Mouse (Mus musculus): Measurements from ENCODE around the gene Hoxc6. TPM values are rescaled to one million over a fixed set of nuclear protein-coding genes. Genes with fewer than 3 reads are reported as not detected.

Gene Hoxc6
- total RNA-seq, 2 experiments from 2014 or later: not detected

- DNase-seq (ENCODE audit: low spot score in 2 of 2): no peak
- intact Hi-C loops (cut with DNase I): no loop called here
These were observed 13.1 kb upstream of the Hoxc6 start for GRCm38 (mm10) chr15:102984925-102985324.

DNA sequence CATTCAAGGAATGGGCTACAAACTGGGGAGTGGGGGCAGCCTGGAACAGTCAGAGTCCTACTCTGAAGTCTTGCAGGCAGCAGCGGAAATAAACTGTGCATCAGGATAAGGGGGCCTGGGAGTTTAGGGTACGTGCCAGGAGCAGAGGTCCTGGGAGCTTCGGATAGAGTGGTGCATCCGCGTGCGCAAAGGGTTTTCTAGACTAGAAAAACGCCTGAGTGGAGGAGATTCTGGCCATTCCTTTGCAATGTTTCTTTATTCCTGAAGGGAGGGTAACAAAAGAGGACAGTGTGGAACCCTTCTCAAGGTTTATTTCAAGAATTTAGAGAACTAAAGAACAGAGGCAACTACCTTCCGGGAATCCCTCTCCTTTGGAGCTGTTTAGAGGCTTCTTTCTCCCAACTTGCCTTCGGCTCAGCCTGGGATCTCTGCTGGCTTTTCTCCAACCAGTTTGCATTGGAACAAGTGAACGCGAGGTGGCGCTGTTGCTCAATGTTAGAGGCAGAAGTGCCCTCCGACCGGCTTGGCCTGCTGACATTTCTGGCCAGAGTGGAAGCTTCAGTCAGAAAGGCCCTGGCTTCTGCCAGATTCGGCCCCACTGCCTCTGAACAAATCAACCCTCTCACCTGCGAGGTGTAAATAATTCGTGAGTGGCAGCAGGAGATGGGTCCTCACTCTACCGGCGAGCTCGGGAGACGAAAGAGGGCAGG is 10.8 kb upstream of the Hoxc6 start:
- DNase-seq (ENCODE audit: low spot score in 2 of 2): peak; percentile 75 to 80
- intact Hi-C loops (cut with DNase I): loop anchor here (1.0 to 2.0 kb wide), 2 partner anchors 190 to 224 kb away; no protein-coding TSS in a partner anchor

DNA sequence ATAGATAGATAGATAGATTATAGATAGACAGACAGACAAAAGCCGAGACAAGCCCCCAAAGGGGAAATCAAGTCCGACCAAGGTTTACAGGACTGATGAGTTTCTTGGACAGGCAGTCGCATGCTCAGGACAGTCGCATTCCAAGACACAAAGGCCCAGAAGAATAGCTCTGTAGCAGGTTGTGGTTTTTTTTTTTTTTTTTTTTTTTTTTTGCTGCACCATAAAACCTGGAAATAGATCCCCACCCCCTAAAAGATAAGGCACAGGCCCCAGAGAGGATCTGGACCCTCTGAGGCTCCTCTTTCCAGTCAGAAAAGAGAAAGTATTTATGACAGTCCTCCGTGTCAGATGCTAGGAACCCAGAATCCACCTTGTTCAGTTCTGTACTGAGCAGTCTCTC is 10.0 kb upstream of the Hoxc6 start:
- DNase-seq (ENCODE audit: low spot score in 2 of 2): no peak
- intact Hi-C loops (cut with DNase I): no loop called here

- intact Hi-C loops (cut with DNase I): no loop called here
- no peak for DNase-seq (ENCODE audit: low spot score in 2 of 2)
These were observed 7.3 kb upstream of the Hoxc6 start, which contains the start of gene Hoxc8 for GRCm38 (mm10) chr15:102990461-102991397. Gene Hoxc8 (plus strand): TSS chr15:102990607.

- intact Hi-C loops (cut with DNase I): no loop called here
- no peak for DNase-seq (ENCODE audit: low spot score in 2 of 2)
These were observed 6.3 kb upstream of the Hoxc6 start for GRCm38 (mm10) chr15:102991782-102992181.

DNA sequence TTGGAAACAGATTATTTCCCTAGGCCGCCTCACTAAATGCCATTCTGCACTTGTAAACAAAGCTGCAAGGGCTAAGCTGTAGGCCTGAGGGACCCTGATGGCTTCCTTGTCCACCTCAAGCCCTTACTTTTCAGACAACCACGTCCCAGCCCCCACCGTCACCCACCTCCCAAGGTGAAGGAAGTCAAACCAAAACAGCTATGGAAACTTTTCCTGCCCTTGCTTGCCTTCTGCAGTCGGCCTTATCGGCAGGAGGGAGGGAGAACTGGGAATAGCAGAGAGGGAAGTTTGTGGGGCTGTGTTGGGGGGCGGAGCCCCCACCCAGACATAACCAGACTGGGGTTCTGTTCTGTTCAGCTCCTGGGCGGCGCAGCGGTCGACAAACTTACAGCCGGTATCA is 5.9 kb upstream of the Hoxc6 start:
- intact Hi-C loops (cut with DNase I): no loop called here
- no peak for DNase-seq (ENCODE audit: low spot score in 2 of 2)

DNA sequence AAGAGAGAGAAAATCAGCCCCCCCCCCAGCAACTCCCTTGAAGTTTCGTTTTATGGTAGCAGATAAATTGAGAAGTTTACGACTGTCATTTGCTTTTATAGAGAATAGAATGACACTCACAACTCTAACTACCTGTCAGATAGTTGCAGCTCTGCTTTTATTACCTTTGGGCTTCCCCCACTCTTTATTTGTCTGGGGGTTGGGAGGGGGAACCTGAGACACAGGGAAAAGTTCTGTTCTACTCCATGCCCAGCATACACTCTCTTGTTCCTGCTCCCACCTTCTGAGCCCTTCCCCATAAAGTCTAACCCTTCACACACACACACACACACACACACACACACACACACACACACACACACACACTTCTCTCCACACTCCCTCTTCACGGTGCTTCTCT is 5.2 kb upstream of the Hoxc6 start:
- no peak for DNase-seq (ENCODE audit: low spot score in 2 of 2)
- intact Hi-C loops (cut with DNase I): no loop called here

DNA sequence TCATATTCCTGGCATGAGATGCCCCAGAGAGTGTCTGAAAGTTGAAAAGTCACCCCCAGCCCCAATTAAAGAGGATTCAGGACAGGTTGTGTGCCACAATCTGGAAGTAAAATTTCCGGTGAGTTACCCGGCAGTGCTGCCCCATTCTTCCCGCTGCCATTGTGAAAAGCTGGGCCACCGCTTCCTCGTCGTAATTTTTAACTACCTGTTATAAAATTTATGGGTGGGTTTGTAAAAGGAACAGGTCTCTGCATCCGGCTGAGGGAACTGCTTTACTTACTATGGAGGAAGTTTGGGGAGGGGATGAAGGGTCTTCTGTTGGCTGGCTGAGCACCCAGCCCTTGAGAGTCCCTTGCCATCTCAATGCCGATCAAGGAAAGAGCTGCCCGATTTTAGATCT is 1.5 kb upstream of the Hoxc6 start:
- intact Hi-C loops (cut with DNase I): loop anchor here (5.0 kb wide), 1 partner anchor 49 kb away; no protein-coding TSS in a partner anchor
- DNase-seq (ENCODE audit: low spot score in 2 of 2): no peak

DNA sequence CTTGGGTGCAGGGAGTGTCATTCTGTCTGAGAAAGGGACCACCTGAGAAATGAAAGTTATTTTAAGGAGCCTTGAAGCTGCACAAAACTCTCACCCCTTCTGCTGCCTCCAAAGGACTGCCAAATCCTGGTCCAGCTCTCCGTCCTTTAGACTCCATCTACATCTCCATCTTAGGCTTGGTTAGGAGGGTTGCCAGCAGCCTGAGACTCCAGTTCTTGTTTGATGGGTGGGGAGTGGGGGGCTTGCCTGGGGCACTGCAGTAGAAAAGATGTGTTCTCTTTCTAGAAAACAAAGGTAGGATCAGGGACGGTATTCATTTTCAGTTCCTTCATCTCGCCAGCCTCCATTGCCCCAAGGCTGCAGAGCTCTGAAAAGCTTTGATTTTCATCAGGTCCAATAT is 626 bp upstream of the Hoxc6 start:
- intact Hi-C loops (cut with DNase I): loop anchor here (5.0 kb wide), 1 partner anchor 50 kb away; no protein-coding TSS in a partner anchor
- no peak for DNase-seq (ENCODE audit: low spot score in 2 of 2)

DNA sequence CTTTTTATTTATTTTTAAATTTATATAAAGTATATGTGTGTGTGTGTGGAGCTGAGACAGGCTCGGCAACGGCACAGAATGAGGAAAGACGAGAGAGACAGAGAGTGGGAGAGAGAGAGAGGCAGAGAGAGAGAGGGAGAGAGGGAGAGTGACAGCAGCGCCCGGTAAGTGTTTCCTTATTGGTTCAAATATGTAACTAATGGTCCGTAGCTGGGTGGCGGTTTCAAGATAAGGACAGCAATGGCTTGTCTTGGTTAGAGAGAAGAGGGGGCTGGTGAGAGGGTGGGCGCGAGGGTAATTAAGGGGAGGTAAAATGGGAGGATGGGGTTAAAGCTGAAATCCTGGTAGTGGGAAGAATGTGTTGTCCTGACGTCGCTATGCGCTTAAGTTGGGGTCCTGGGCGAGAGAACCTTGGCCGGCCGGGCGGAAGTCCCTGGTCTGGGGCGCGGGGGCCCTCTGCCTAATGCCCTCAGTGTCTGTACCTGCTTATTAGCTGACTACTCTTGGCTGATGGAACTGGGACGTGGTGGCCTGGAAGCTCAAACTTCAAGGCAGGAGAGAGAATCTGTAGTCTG is 638 bp downstream of the Hoxc6 start:
- DNase-seq (ENCODE audit: low spot score in 2 of 2): no peak
- intact Hi-C loops (cut with DNase I): loop anchor here (5.0 kb wide), 1 partner anchor 51 kb away; no protein-coding TSS in a partner anchor

DNA sequence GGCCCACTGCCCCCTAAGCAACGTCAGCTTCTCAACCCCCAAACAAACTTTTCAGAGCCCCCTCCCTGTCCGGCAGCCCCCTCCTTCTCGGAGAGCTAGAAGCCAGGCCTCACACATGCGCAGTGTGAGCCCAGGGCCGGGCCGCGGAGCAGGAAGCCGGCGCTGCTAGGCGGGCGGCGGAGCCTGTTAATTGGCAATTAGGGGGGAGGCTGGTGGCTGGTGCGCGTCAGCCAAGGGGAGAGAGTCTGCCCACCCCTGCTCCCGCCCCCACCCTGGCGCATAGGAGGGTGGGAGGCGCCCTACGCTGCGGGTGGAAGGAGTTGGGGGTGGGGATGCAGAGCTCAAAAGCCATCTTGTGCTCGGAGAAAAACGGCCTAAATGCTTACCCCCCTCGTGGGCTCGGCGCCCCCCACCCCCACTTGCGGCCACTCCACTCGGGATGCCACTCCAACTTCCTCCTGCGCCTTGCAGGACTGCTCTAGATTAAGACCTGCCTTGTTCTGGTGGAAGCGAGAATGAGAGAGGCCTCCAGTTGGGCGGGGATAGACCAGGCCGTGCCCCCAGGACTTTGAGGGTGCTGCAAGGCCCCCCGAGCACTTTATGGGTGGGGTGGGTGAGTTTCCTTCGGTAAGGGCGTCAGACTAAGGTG is 1.2 kb downstream of the Hoxc6 start:
- no peak for DNase-seq (ENCODE audit: low spot score in 2 of 2)
- intact Hi-C loops (cut with DNase I): loop anchor here (5.0 kb wide), 1 partner anchor 52 kb away; no protein-coding TSS in a partner anchor

- intact Hi-C loops (cut with DNase I): loop anchor here (5.0 kb wide), 1 partner anchor 53 kb away; no protein-coding TSS in a partner anchor
These were observed 1.9 kb downstream of the Hoxc6 start for GRCm38 (mm10) chr15:102999955-103000354.

GRCm38 (mm10) chr15:103000501-103000901 is 2.4 kb downstream of the Hoxc6 start:
- no peak for DNase-seq (ENCODE audit: low spot score in 2 of 2)
- intact Hi-C loops (cut with DNase I): no loop called here

More at GRCm38 (mm10) chr15:102999955-103000354, 1.9 kb downstream of the Hoxc6 start:
- no peak for DNase-seq (ENCODE audit: low spot score in 2 of 2)

- no peak for DNase-seq (ENCODE audit: low spot score in 2 of 2)
- intact Hi-C loops (cut with DNase I): no loop called here
These were observed 3.3 kb downstream of the Hoxc6 start for GRCm38 (mm10) chr15:103001370-103001769.

- intact Hi-C loops (cut with DNase I): no loop called here
- DNase-seq (ENCODE audit: low spot score in 2 of 2): no peak
These were observed 4.1 kb downstream of the Hoxc6 start for GRCm38 (mm10) chr15:103002156-103002555.

DNA sequence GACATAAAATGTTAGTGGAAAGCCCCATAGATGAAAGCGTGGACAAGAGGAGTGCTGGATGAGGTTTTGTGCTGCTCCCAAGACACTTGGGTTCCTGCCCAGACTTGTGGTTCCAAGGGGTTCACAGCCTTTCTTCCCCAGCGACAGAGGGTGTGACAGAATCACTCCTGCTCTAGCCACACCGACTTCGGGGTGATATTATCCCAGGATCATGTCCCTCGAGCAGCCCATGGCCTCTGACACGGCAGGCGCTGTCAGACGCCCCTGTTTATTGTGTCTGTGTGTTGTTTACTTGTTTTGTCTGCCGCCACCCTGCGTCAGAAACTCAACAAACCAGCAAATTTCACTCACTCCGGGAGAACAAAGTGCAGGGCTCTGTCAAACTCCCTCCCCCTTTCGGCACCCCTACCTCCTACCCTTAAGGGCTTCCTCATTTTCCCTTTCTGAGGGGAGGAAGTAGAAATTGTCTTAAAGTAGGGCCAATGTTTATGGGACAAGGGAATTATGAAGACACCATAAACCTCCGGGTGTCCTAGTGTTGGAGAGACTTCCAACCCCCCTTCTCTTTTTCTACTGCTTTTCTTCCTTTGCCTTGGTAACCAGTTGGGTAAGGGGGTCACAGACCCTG is 4.9 kb downstream of the Hoxc6 start:
- intact Hi-C loops (cut with DNase I): no loop called here
- DNase-seq (ENCODE audit: low spot score in 2 of 2): no peak

GRCm38 (mm10) chr15:103005308-103005707 is 7.3 kb downstream of the Hoxc6 start:
- intact Hi-C loops (cut with DNase I): no loop called here
- DNase-seq (ENCODE audit: low spot score in 2 of 2): no peak

- no peak for DNase-seq (ENCODE audit: low spot score in 2 of 2)
- intact Hi-C loops (cut with DNase I): no loop called here
These were observed 7.7 kb downstream of the Hoxc6 start for GRCm38 (mm10) chr15:103005797-103006196.

DNA sequence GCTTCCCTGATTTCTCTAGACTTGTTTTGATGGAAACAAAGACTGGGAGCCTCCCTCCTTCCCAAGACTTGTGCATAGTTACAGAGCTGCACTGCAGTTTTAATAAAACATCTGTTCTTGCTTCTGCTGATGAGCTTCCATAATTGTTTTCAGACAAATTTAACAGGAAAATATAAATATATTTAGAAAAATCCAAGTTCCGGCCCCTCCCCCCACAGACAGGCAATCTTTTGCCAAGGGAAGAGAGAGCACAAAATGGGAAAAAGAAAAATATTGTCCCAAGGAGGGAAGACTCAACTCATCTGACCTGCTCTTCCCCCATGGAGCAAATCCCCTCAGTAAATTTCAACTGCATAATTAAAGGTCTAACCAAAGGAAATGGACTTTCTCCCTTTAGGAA is 8.3 kb downstream of the Hoxc6 start:
- intact Hi-C loops (cut with DNase I): no loop called here
- DNase-seq (ENCODE audit: low spot score in 2 of 2): no peak

Measured in left cerebral cortex, postnatal 36 days (tissue).